Mouse (Mus musculus) kidney, embryonic 14.5 days (tissue): ENCODE data around the gene Fam83g. TPM values are rescaled to one million over a fixed set of nuclear protein-coding genes. Genes with fewer than 3 reads are reported as not detected.

Experiments used
- ATAC-seq: fragments of 200-750 bp; cut with Nextera tagmentation; 2 replicates; pipeline ENCODE4 v1.8.0; 2017; ENCODE audit warnings: moderate number of reproducible peaks, mild to moderate bottlenecking, moderate TSS enrichment, moderate library complexity; ENCODE audit not compliant: low FRiP score, low TSS enrichment
- H3K27ac ChIP-seq: fragments of 300-500 bp; sonication (generic); 2 replicates; pipeline ENCODE4 v1.5.1; 2014; ENCODE audit warnings: low read depth, mild to moderate bottlenecking, low read length, moderate library complexity, mixed read lengths
- H3K27me3 ChIP-seq: fragments of 300-500 bp; sonication (generic); 2 replicates; pipeline ENCODE4 v1.6.1; 2014; ENCODE audit warnings: mild to moderate bottlenecking, low read length; ENCODE audit not compliant: control insufficient read depth, insufficient read depth
- H3K36me3 ChIP-seq: fragments of 300-500 bp; sonication (generic); 2 replicates; pipeline ENCODE4 v1.6.1; 2014; ENCODE audit warnings: low read length, mixed read lengths; ENCODE audit not compliant: control insufficient read depth, insufficient read depth
- H3K4me1 ChIP-seq: fragments of 300-500 bp; sonication (generic); 2 replicates; pipeline ENCODE4 v1.6.1; 2014; ENCODE audit warnings: low read length, mixed read lengths; ENCODE audit not compliant: control insufficient read depth, insufficient read depth
- H3K4me2 ChIP-seq: fragments of 300-500 bp; sonication (generic); replicated peaks from 2 replicates; pipeline ENCODE4 v1.6.1; 2014; ENCODE audit warnings: low read depth, mild to moderate bottlenecking, low read length
- H3K4me3 ChIP-seq: fragments of 300-500 bp; sonication (generic); 2 replicates; pipeline ENCODE4 v1.5.1; 2014; ENCODE audit warnings: mild to moderate bottlenecking, low read length
- H3K9ac ChIP-seq: fragments of 300-500 bp; sonication (generic); 2 replicates; pipeline ENCODE4 v1.6.1; 2014; ENCODE audit warnings: low read depth, mild to moderate bottlenecking, low read length, moderate library complexity
- H3K9me3 ChIP-seq: fragments of 300-500 bp; sonication (generic); 2 replicates; pipeline ENCODE4 v1.6.1; 2016; ENCODE audit warnings: low read length; ENCODE audit not compliant: control insufficient read depth
- WGBS: fragments of 180-500 bp; shearing (Covaris S2); extraction: QIAGEN DNeasy Blood & Tissue Kit; methylation state at CpG from one replicate; pipeline ENCODE4 v1.1.7; 2014; 5-methylcytosine and 5-hydroxymethylcytosine counted together
- polyA plus RNA-seq: library from polyadenylated mRNA; unstranded; fragments of >200 nt; fragmentation: Nextera tagmentation; extraction: Ambion mirVana; gene quantifications from 2 replicates; pipeline ENCODE4 v1.2.1, GENCODE M21; 2014

Gene Fam83g
- polyA plus RNA-seq, 1 experiment from 2014 or later, result 1.9 TPM

GRCm38 (mm10) chr11:61649626-61650025 lies 34.3 kb upstream of the Fam83g start:
- Histone ChIP-seq H3K4me1 (no peaks in the 10 kb centered on the region), H3K36me3 (no peaks in the 10 kb centered on the region), H3K9me3 (no peaks in the 10 kb centered on the region), H3K9ac (no peak overlapping the region), H3K4me2 (no peak overlapping the region), H3K4me3 (no peak overlapping the region), H3K27me3 (no peaks in the 10 kb centered on the region), H3K27ac (no peak overlapping the region)
- no peak for ATAC-seq
- WGBS, result 84% methylated on average over 4 of the region's 4 CpGs

- no peak for ATAC-seq
These were observed 33.2 kb upstream of the Fam83g start for GRCm38 (mm10) chr11:61650470-61651265.

GRCm38 (mm10) chr11:61652216-61652615 lies 31.7 kb upstream of the Fam83g start:
- WGBS, result 92% methylated on average over 5 of the region's 5 CpGs
- H3K36me3 ChIP-seq, result no peaks in the 10 kb centered on the region
- no peak overlapping the region for H3K4me2 ChIP-seq
- no peak for ATAC-seq
- no peak overlapping the region for H3K4me3 ChIP-seq
- H3K4me1 ChIP-seq, result no peaks in the 10 kb centered on the region
- H3K9me3 ChIP-seq, result no peaks in the 10 kb centered on the region
- no peaks in the 10 kb centered on the region for H3K27me3 ChIP-seq
- no peak overlapping the region for H3K9ac ChIP-seq
- H3K27ac ChIP-seq, result no peak overlapping the region

More at GRCm38 (mm10) chr11:61650470-61651265, 33.2 kb upstream of the Fam83g start:
- Histone ChIP-seq H3K4me1 (no peaks in the 10 kb centered on the region), H3K4me2 (no peak overlapping the region), H3K4me3 (no peak overlapping the region), H3K9ac (no peak overlapping the region), H3K27ac (no peak overlapping the region), H3K9me3 (no peaks in the 10 kb centered on the region), H3K27me3 (no peaks in the 10 kb centered on the region), H3K36me3 (no peaks in the 10 kb centered on the region)
- 82% methylated on average over 9 of the region's 9 CpGs for WGBS

- ATAC-seq, result no peak
- H3K4me1 ChIP-seq, result no peaks in the 10 kb centered on the region
- H3K9me3 ChIP-seq, result no peaks in the 10 kb centered on the region
- H3K4me2 ChIP-seq, result 0 out of 2 replicates have a peak within 1 kb of the TSS, but pooled peaks have one; percentile 21
- 62% methylated on average over 10 of the region's 10 CpGs for WGBS
- H3K36me3 ChIP-seq, result no peaks in the 10 kb centered on the region
- H3K4me3 ChIP-seq, result peak within 1 kb of the TSS; percentile 15; the same call in 1 of the 2 replicates
- H3K9ac ChIP-seq, result no peak within 1 kb of the TSS
- no peak within 1 kb of the TSS for H3K27ac ChIP-seq
- no peaks in the 10 kb centered on the region for H3K27me3 ChIP-seq
These were observed 31.0 kb upstream of the Fam83g start, which contains the start of gene Grap for GRCm38 (mm10) chr11:61652686-61653447. Grap (plus strand) TSS chr11:61653265.

- no peak overlapping the region for H3K9ac ChIP-seq
- 83% methylated on average over 2 of the region's 2 CpGs for WGBS
- H3K9me3 ChIP-seq, result no peaks in the 10 kb centered on the region
- no peak overlapping the region for H3K27ac ChIP-seq
- no peaks in the 10 kb centered on the region for H3K4me1 ChIP-seq
- ATAC-seq, result no peak
- 0 out of 2 replicates have a peak overlapping the region, but pooled peaks have one; percentile 21 for H3K4me2 ChIP-seq
- H3K4me3 ChIP-seq, result peak overlapping the region; percentile 15; the same call in 1 of the 2 replicates
- no peaks in the 10 kb centered on the region for H3K27me3 ChIP-seq
- H3K36me3 ChIP-seq, result no peaks in the 10 kb centered on the region
These were observed 30.3 kb upstream of the Fam83g start for GRCm38 (mm10) chr11:61653568-61653967.

GRCm38 (mm10) chr11:61654786-61655311 lies 29.0 kb upstream of the Fam83g start:
- WGBS, result 89% methylated on average over 4 of the region's 4 CpGs
- H3K4me3 ChIP-seq, result no peak overlapping the region

GRCm38 (mm10) chr11:61655649-61656048 lies 28.2 kb upstream of the Fam83g start:
- Histone ChIP-seq H3K36me3 (no peaks in the 10 kb centered on the region), H3K27ac (no peak overlapping the region), H3K4me3 (no peak overlapping the region), H3K9me3 (no peaks in the 10 kb centered on the region), H3K4me2 (no peak overlapping the region), H3K27me3 (no peaks in the 10 kb centered on the region), H3K4me1 (no peaks in the 10 kb centered on the region), H3K9ac (no peak overlapping the region)
- ATAC-seq, result no peak
- WGBS, result 38% methylated on average over 4 of the region's 4 CpGs

More at GRCm38 (mm10) chr11:61654786-61655311, 29.0 kb upstream of the Fam83g start:
- no peak overlapping the region for H3K9ac ChIP-seq
- H3K4me1 ChIP-seq, result no peaks in the 10 kb centered on the region
- H3K27me3 ChIP-seq, result no peaks in the 10 kb centered on the region
- H3K9me3 ChIP-seq, result no peaks in the 10 kb centered on the region
- H3K36me3 ChIP-seq, result no peaks in the 10 kb centered on the region
- no peak for ATAC-seq
- no peak overlapping the region for H3K27ac ChIP-seq
- H3K4me2 ChIP-seq, result no peak overlapping the region

- H3K36me3 ChIP-seq, result no peaks in the 10 kb centered on the region
- WGBS, result 71% methylated on average over 6 of the region's 6 CpGs
- H3K27me3 ChIP-seq, result no peaks in the 10 kb centered on the region
- no peak overlapping the region for H3K4me3 ChIP-seq
- no peak overlapping the region for H3K4me2 ChIP-seq
- H3K27ac ChIP-seq, result no peak overlapping the region
- ATAC-seq, result no peak
- no peaks in the 10 kb centered on the region for H3K9me3 ChIP-seq
- H3K4me1 ChIP-seq, result no peaks in the 10 kb centered on the region
- H3K9ac ChIP-seq, result no peak overlapping the region
These were observed 27.6 kb upstream of the Fam83g start for GRCm38 (mm10) chr11:61656148-61656850.
